Mouse (Mus musculus) ES-E14 (cell line): Measurements from ENCODE around the gene Tspo2. TPM values are rescaled to one million over a fixed set of nuclear protein-coding genes. Genes with fewer than 3 reads are reported as not detected.

ENCODE experiments used
- DNase-seq: peaks from one replicate; pipeline ENCODE4 v3.0.0-alpha.2; 2013; ENCODE audit warnings: low read depth, low spot score
- H3K27ac ChIP-seq: 2 replicates; pipeline ENCODE4 v1.5.1; 2012; ENCODE audit warnings: low read depth, mild to moderate bottlenecking, low read length, moderate library complexity, mixed read lengths; ENCODE audit not compliant: poor library complexity, insufficient read depth, severe bottlenecking
- H3K36me3 ChIP-seq: 2 replicates; pipeline ENCODE4 v1.6.1; 2012; ENCODE audit warnings: mild to moderate bottlenecking, low read length, moderate library complexity, mixed read lengths; ENCODE audit not compliant: control insufficient read depth, poor library complexity, insufficient read depth, severe bottlenecking
- H3K4me1 ChIP-seq, 2 experiments: fragments of 150-350 bp in 1 of 2; sonication (generic) in 1 of 2; 2 replicates each; pipeline ENCODE4 v1.6.1; 2012; ENCODE audit warnings: low read length in 2 of 2, mild to moderate bottlenecking in 1 of 2, mixed read lengths in 1 of 2; ENCODE audit not compliant: control insufficient read depth in 2 of 2, insufficient read depth in 2 of 2, poor library complexity in 1 of 2
- H3K4me3 ChIP-seq, 2 experiments: fragments of 150-350 bp in 1 of 2; sonication (generic) in 1 of 2; 2 replicates each; pipeline ENCODE4 v1.5.1; 2012; ENCODE audit warnings: low read length in 2 of 2, low read depth in 1 of 2, mild to moderate bottlenecking in 1 of 2, mixed read lengths in 1 of 2; ENCODE audit not compliant: insufficient read depth in 1 of 2, poor library complexity in 1 of 2, severe bottlenecking in 1 of 2
- H3K9ac ChIP-seq: 2 replicates; pipeline ENCODE4 v1.6.1; 2012; ENCODE audit warnings: low read depth, mild to moderate bottlenecking, low read length, mixed read lengths; ENCODE audit not compliant: poor library complexity, insufficient read depth, severe bottlenecking
- H3K9me3 ChIP-seq: fragments of 150-350 bp; sonication (generic); 2 replicates; pipeline ENCODE4 v1.6.1; 2012; ENCODE audit warnings: low read depth, mild to moderate bottlenecking, low read length; ENCODE audit not compliant: control insufficient read depth, insufficient read depth
- CHD2 ChIP-seq: IDR thresholded peaks from 2 replicates; pipeline ENCODE4 v1.6.1; 2014; ENCODE audit warnings: mild to moderate bottlenecking, low read depth, low read length, inconsistent platforms
- HCFC1 ChIP-seq: IDR thresholded peaks from 2 replicates; pipeline ENCODE4 v1.6.1; 2012; ENCODE audit warnings: low read length, inconsistent platforms, borderline replicate concordance; ENCODE audit not compliant: insufficient read depth
- MAFK ChIP-seq: IDR thresholded peaks from 2 replicates; pipeline ENCODE4 v1.6.1; 2014; ENCODE audit warnings: mild to moderate bottlenecking, low read depth, low read length, inconsistent platforms; ENCODE audit not compliant: insufficient read depth
- ZC3H11A ChIP-seq: IDR thresholded peaks from 2 replicates; pipeline ENCODE4 v1.6.1; 2012; ENCODE audit warnings: low read depth, mild to moderate bottlenecking, inconsistent platforms, low read length, borderline replicate concordance
- ZNF384 ChIP-seq: IDR thresholded peaks from 2 replicates; pipeline ENCODE4 v1.6.1; 2012; ENCODE audit warnings: low read depth, low read length, inconsistent platforms
- in situ Hi-C, 2 experiments: fragments of 600-800 bp; cut with MboI; formaldehyde crosslinking; loops; one replicate each; pipeline ENCODE4 v1.15.1; 2025; ENCODE audit warnings: low sequenced_read_pairs in 2 of 2, inconsistent platforms in 1 of 2; ENCODE audit not compliant: unreplicated experiment in 2 of 2
- total RNA-seq: library from RNA; depleted of rRNA; stranded (reverse); fragments of 300-350 nt; gene quantifications from 2 replicates; pipeline ENCODE4 v1.2.3, GENCODE M21; 2012; rRNA removed

Gene Tspo2
- total RNA-seq, 1 experiment: not detected

DNA sequence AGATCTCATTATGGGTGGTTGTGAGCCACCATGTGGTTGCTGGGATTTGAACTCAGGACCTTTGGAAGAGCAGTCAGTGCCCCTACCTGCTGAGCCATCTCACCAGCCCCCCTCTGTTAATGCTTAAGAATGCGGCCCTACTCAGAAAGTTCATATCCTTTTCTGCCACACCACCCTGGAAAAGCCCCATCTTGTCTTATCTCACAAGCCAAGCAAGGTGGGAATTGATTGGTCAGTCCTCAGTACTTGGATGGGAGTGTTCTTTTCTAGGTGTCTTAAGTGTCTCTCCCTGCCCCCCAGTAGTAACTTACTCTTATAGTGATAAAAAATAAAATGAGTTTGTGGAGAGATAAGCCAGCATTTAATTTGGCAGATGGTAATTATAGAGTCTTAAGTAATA is 46.6 kb downstream of the Tspo2 start:
- Histone ChIP-seq H3K9ac (no peak overlapping the region), H3K4me1 (peaks cover 0 to 4% of the 10 kb centered on the region in 2 experiments; a peak in 2 of 4 replicates), H3K36me3 (peaks cover 4% of the 10 kb centered on the region), H3K27ac (no peak overlapping the region), H3K9me3 (no peaks in the 10 kb centered on the region), H3K4me3 (no peak overlapping the region)
- in situ Hi-C loops: no loop called here
- DNase-seq: no peak
- no peak for TF ChIP-seq ZNF384

- no peak overlapping the region for H3K9ac ChIP-seq
Observed at GRCm38 (mm10) chr17:48403848-48404247, 47.5 kb downstream of the Tspo2 start.

GRCm38 (mm10) chr17:48402751-48403150 is 48.6 kb downstream of the Tspo2 start:
- no peak overlapping the region for H3K4me3 ChIP-seq
- H3K9ac ChIP-seq: no peak overlapping the region
- no peaks in the 10 kb centered on the region for H3K9me3 ChIP-seq
- H3K36me3 ChIP-seq: peaks cover 14% of the 10 kb centered on the region
- no peak for TF ChIP-seq CHD2
- TF ChIP-seq ZNF384: no peak
- TF ChIP-seq ZC3H11A: no peak
- TF ChIP-seq HCFC1: no peak
- H3K4me1 ChIP-seq: peaks cover 0 to 4% of the 10 kb centered on the region in 2 experiments; a peak in 2 of 4 replicates
- no peak overlapping the region for H3K27ac ChIP-seq
- no peak for DNase-seq
- in situ Hi-C loops: no loop called here

More at GRCm38 (mm10) chr17:48403848-48404247, 47.5 kb downstream of the Tspo2 start:
- TF ChIP-seq ZNF384: no peak
- no peak for TF ChIP-seq ZC3H11A
- TF ChIP-seq CHD2: no peak
- no peak overlapping the region for H3K4me3 ChIP-seq
- in situ Hi-C loops: no loop called here
- H3K9me3 ChIP-seq: no peaks in the 10 kb centered on the region
- no peak for DNase-seq
- H3K36me3 ChIP-seq: peaks cover 10% of the 10 kb centered on the region
- H3K27ac ChIP-seq: no peak overlapping the region
- H3K4me1 ChIP-seq: peaks cover 0 to 4% of the 10 kb centered on the region in 2 experiments; a peak in 2 of 4 replicates

- DNase-seq: no peak
- Histone ChIP-seq H3K9me3 (no peaks in the 10 kb centered on the region), H3K9ac (no peak overlapping the region), H3K4me1 (no peaks in the 10 kb centered on the region), H3K36me3 (peaks cover 12% of the 10 kb centered on the region), H3K27ac (no peak overlapping the region), H3K4me3 (no peak overlapping the region)
- in situ Hi-C loops: no loop called here
- TF ChIP-seq ZC3H11A: no peak
- TF ChIP-seq MAFK: no peak
- no peak for TF ChIP-seq HCFC1
- no peak for TF ChIP-seq ZNF384
- no peak for TF ChIP-seq CHD2
Observed at GRCm38 (mm10) chr17:48401710-48402109, 49.6 kb downstream of the Tspo2 start.

Other genes with a start within 250 kb of the Tspo2 start
- gene Trem1, start 218.8 kb downstream of the Tspo2 start, total RNA-seq: not detected in 2 replicates
- gene Trem3, start 203.7 kb downstream of the Tspo2 start, total RNA-seq: not detected in 2 replicates
- gene Treml4, start 187.2 kb downstream of the Tspo2 start, total RNA-seq: 0.22 TPM in 1 of 2 replicates, not detected in the other
- 2.3 and 5.1 TPM in 2 replicates for gene Treml2, start 152.0 kb downstream of the Tspo2 start, total RNA-seq
- 0.13 and 0.26 TPM in 2 replicates for gene B430306N03Rik, start 135.4 kb downstream of the Tspo2 start, total RNA-seq
- 0.49 TPM in 1 of 2 replicates, not detected in the other for gene Trem2, start 105.1 kb downstream of the Tspo2 start, total RNA-seq
- 0.40 TPM in 1 of 2 replicates, not detected in the other for gene Treml1, start 91.6 kb downstream of the Tspo2 start, total RNA-seq
- gene Nfya, start 41.6 kb downstream of the Tspo2 start, total RNA-seq: 23.3 and 25.2 TPM in 2 replicates
- gene Oard1, start 41.5 kb downstream of the Tspo2 start, total RNA-seq: 27.0 and 38.6 TPM in 2 replicates
- 3.0 and 5.6 TPM in 2 replicates for gene Apobec2, start 18.6 kb downstream of the Tspo2 start, total RNA-seq
- gene Unc5cl, start 3.4 kb upstream of the Tspo2 start, total RNA-seq: 1.2 and 3.2 TPM in 2 replicates